Comparison of ENCODE assay signal across 10 mouse cellular contexts in the genomic region with DNA sequence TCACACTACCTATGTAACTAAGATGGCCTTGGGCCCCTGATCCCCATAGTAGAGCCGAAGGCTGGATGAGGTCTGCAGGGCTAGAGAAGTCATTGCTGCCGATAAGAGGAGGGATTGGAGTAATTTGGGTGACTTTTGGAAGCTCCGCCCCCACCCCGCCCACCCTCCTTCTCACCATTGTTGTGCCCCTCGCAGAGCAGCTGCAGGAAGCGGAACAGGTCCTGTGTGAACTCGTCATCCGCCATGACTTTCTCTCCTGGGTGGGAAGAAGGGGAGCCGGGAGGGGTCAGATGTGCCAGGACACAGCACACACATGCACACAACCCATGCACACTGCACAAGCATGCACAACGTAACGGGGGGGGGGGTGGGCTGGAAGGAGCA.
A peak's percentile ranks its signal among the peaks of the same experiment; 100 is the strongest.
DNase-seq lines count a peak whose midpoint lies in the region; ATAC-seq lines count a peak whose summit lies in the region.
"Had no signal": no experiment of that assay in that cellular context is flagged by ENCODE, and none has a peak within 500 bp of the region (broad histone marks: within the 10 kb centered on the region; RNA-seq: fewer than 3 reads in every experiment).

No protein-coding gene starts in this region.

- no peaks in the 10 kb centered on the region for H3K36me3 ChIP-seq in forebrain, embryonic 12.5 days (replicated peaks)
- no peaks in the 10 kb centered on the region for H3K36me3 ChIP-seq in forebrain, embryonic 13.5 days (ENCODE audit: poor library complexity, severe bottlenecking)
- no peaks in the 10 kb centered on the region for H3K36me3 ChIP-seq in liver, embryonic 11.5 days (ENCODE audit: control insufficient read depth, insufficient read depth, low read length)
- H3K36me3 ChIP-seq in hindbrain, embryonic 15.5 days: no peaks in the 10 kb centered on the region
- no peaks in the 10 kb centered on the region for H3K36me3 ChIP-seq in midbrain, embryonic 16.5 days (ENCODE audit: control insufficient read depth, insufficient read depth, low read length)

- H3K27ac ChIP-seq in forebrain, embryonic 12.5 days: no peak overlapping the region
- no peak overlapping the region for H3K27ac ChIP-seq in forebrain, embryonic 13.5 days
- H3K27ac ChIP-seq in liver, embryonic 11.5 days (ENCODE audit: low read depth, low read length): no peak overlapping the region
- H3K27ac ChIP-seq in hindbrain, embryonic 15.5 days (replicated peaks): peak overlapping the region; percentile 59; the same call in 1 of the 2 replicates
- H3K27ac ChIP-seq in midbrain, embryonic 16.5 days (ENCODE audit: low read length): 0 out of 2 replicates have a peak overlapping the region, but pooled peaks have one; percentile 14

- H3K27me3 ChIP-seq in forebrain, embryonic 12.5 days: peaks cover 4% of the 10 kb centered on the region; the same call in 1 of the 2 replicates
- no peaks in the 10 kb centered on the region for H3K27me3 ChIP-seq in forebrain, embryonic 13.5 days
- no peaks in the 10 kb centered on the region for H3K27me3 ChIP-seq in liver, embryonic 11.5 days (replicated peaks; ENCODE audit: control insufficient read depth, insufficient read depth, low read length)
- no peaks in the 10 kb centered on the region for H3K27me3 ChIP-seq in hindbrain, embryonic 15.5 days
- H3K27me3 ChIP-seq in midbrain, embryonic 16.5 days (ENCODE audit: control insufficient read depth, insufficient read depth, low read depth, low read length): no peaks in the 10 kb centered on the region

- no peak overlapping the region for H3K9ac ChIP-seq in forebrain, embryonic 12.5 days
- no peak overlapping the region for H3K9ac ChIP-seq in forebrain, embryonic 13.5 days
- H3K9ac ChIP-seq in liver, embryonic 11.5 days (ENCODE audit: low read depth, low read length): no peak overlapping the region
- H3K9ac ChIP-seq in hindbrain, embryonic 15.5 days: no peak overlapping the region
- no peak overlapping the region for H3K9ac ChIP-seq in midbrain, embryonic 16.5 days (ENCODE audit: low read depth, low read length)

- H3K4me3 ChIP-seq in forebrain, embryonic 12.5 days (replicated peaks): no peak overlapping the region
- H3K4me3 ChIP-seq in forebrain, embryonic 13.5 days: no peak overlapping the region
- H3K4me3 ChIP-seq in liver, embryonic 11.5 days (ENCODE audit: low read depth, low read length): no peak overlapping the region
- H3K4me3 ChIP-seq in hindbrain, embryonic 15.5 days: no peak overlapping the region
- H3K4me3 ChIP-seq in midbrain, embryonic 16.5 days (ENCODE audit: low read depth, low read length): no peak overlapping the region
- H3K4me3 ChIP-seq: megakaryocyte, embryonic 14.5 days had no signal

- DNase-seq in liver, embryonic 11.5 days (ENCODE audit: low spot score): no peak
- DNase-seq in liver: no peak
- no peak for DNase-seq in yolk sac, embryonic 10.5 days (ENCODE audit: low spot score)
- DNase-seq in cerebellum, postnatal 10 days: no peak
- DNase-seq: cerebellum, adult 9-11 months had no signal

- no peak for ATAC-seq in forebrain, embryonic 12.5 days (ENCODE audit: low FRiP score)
- no peak for ATAC-seq in forebrain, embryonic 13.5 days
- ATAC-seq in liver, embryonic 11.5 days (replicated peaks; ENCODE audit: low FRiP score): no peak
- ATAC-seq in hindbrain, embryonic 15.5 days (ENCODE audit: low FRiP score, low read depth): no peak
- ATAC-seq in midbrain, embryonic 16.5 days: no peak

- peaks cover 26% of the 10 kb centered on the region for H3K4me1 ChIP-seq in forebrain, embryonic 12.5 days
- H3K4me1 ChIP-seq in forebrain, embryonic 13.5 days: peaks cover 20% of the 10 kb centered on the region
- peaks cover 8% of the 10 kb centered on the region; the same call in 1 of the 2 replicates for H3K4me1 ChIP-seq in liver, embryonic 11.5 days (replicated peaks; ENCODE audit: control insufficient read depth, insufficient read depth, low read length)
- H3K4me1 ChIP-seq in hindbrain, embryonic 15.5 days (replicated peaks): peaks cover 18% of the 10 kb centered on the region
- peaks cover 8% of the 10 kb centered on the region for H3K4me1 ChIP-seq in midbrain, embryonic 16.5 days (ENCODE audit: control insufficient read depth, insufficient read depth, low read length)

- WGBS in forebrain, embryonic 12.5 days: 42% methylated on average over 11 of the region's 11 CpGs
- 49% methylated on average over 11 of the region's 11 CpGs for WGBS in forebrain, embryonic 13.5 days
- 53% methylated on average over 11 of the region's 11 CpGs for WGBS in liver, embryonic 11.5 days
- 31% methylated on average over 11 of the region's 11 CpGs for WGBS in hindbrain, embryonic 15.5 days
- WGBS in midbrain, embryonic 16.5 days: 39% methylated on average over 11 of the region's 11 CpGs

- H3K9me3 ChIP-seq in forebrain, embryonic 12.5 days: no peaks in the 10 kb centered on the region
- peaks cover 8% of the 10 kb centered on the region; the same call in 1 of the 2 replicates for H3K9me3 ChIP-seq in forebrain, embryonic 13.5 days (replicated peaks)
- H3K9me3 ChIP-seq in liver, embryonic 11.5 days (ENCODE audit: control insufficient read depth, low read length): no peaks in the 10 kb centered on the region; the same call in 1 of the 2 replicates
- H3K9me3 ChIP-seq in hindbrain, embryonic 15.5 days: no peaks in the 10 kb centered on the region; the same call in 1 of the 2 replicates
- peaks cover 3% of the 10 kb centered on the region; the same call in 1 of the 2 replicates for H3K9me3 ChIP-seq in midbrain, embryonic 16.5 days (replicated peaks; ENCODE audit: control insufficient read depth, low read length, poor library complexity, severe bottlenecking)

- H3K4me2 ChIP-seq in forebrain, embryonic 12.5 days: 0 out of 2 replicates have a peak overlapping the region, but pooled peaks have one; percentile 8
- no peak overlapping the region for H3K4me2 ChIP-seq in forebrain, embryonic 13.5 days
- peak overlapping the region; percentile 13; the same call in 1 of the 2 replicates for H3K4me2 ChIP-seq in liver, embryonic 11.5 days
- H3K4me2 ChIP-seq in hindbrain, embryonic 15.5 days: peak overlapping the region; percentile 21
- 0 out of 2 replicates have a peak overlapping the region, but pooled peaks have one; percentile 6 for H3K4me2 ChIP-seq in midbrain, embryonic 16.5 days (ENCODE audit: low read length)

Comparison
In these comparisons a context has a peak if more than half of its experiments do, and no peak if none do; other contexts are left out.
1. H3K27ac ChIP-seq: peak in hindbrain, embryonic 15.5 days (single experiment) and midbrain, embryonic 16.5 days (single experiment); none in forebrain, embryonic 12.5 days (single experiment), forebrain, embryonic 13.5 days (single experiment) and liver, embryonic 11.5 days (single experiment).